Mouse (Mus musculus) gastrocnemius, postnatal 14 days (tissue): ENCODE data around the gene Zfp219. TPM values are rescaled to one million over a fixed set of nuclear protein-coding genes. Genes with fewer than 3 reads are reported as not detected.

Source experiments
- DNase-seq: peaks from one replicate; pipeline ENCODE4 v3.0.0; 2021; ENCODE audit warnings: mixed read lengths
- intact Hi-C: fragments of 180-260 bp; cut with DNase I; formaldehyde crosslinking; loops from one replicate; pipeline ENCODE4 v1.15.1; 2025; ENCODE audit warnings: low total_unique reads
- total RNA-seq, 2 experiments: library from RNA; stranded (reverse); gene quantifications; 2 replicates each; pipeline ENCODE4 v1.2.3; 2021

The Zfp219 gene
- total RNA-seq, 2 experiments from 2014 or later, result 13.3 to 13.4 TPM

- DNase-seq, result no peak
- intact Hi-C loops, result loop anchor here (10.0 kb wide), 1 partner anchor 49 kb away; no protein-coding TSS in a partner anchor
Observed at GRCm38 (mm10) chr14:51983855-51984246, 36.7 kb downstream of the Zfp219 start.

GRCm38 (mm10) chr14:51983251-51983650 lies 37.3 kb downstream of the Zfp219 start:
- no peak for DNase-seq
- intact Hi-C loops, result loop anchor here (10.0 kb wide), 1 partner anchor 48 kb away; no protein-coding TSS in a partner anchor

GRCm38 (mm10) chr14:51979252-51979651 lies 41.3 kb downstream of the Zfp219 start:
- DNase-seq, result no peak
- intact Hi-C loops, result no loop called here

GRCm38 (mm10) chr14:51967400-51967799 lies 53.1 kb downstream of the Zfp219 start:
- intact Hi-C loops, result no loop called here
- DNase-seq, result no peak

- DNase-seq, result no peak
- intact Hi-C loops, result no loop called here
Observed at GRCm38 (mm10) chr14:51960316-51960715, 60.2 kb downstream of the Zfp219 start.

Other genes starting within 250 kb of the Zfp219 start
- gene Ang4, start 247.1 kb downstream of the Zfp219 start, total RNA-seq, result not detected
- not detected for gene AY358078, start 220.7 kb downstream of the Zfp219 start, total RNA-seq
- not detected for gene Ear6, start 167.0 kb downstream of the Zfp219 start, total RNA-seq
- 10 to 100 TPM in 1 of 2 experiments, 1 to 10 TPM in 1; 8.3 to 13.1 TPM for gene Mettl17, start 135.9 kb downstream of the Zfp219 start, total RNA-seq
- under 1 TPM; 0.31 to 0.37 TPM for gene Slc39a2, start 127.8 kb downstream of the Zfp219 start, total RNA-seq
- 1,000 to 10,000 TPM in 1 of 2 experiments, 100 to 1,000 TPM in 1; 964 to 1,110 TPM for gene Ndrg2, start 106.6 kb downstream of the Zfp219 start, total RNA-seq
- under 1 TPM in 1 of 2 experiments, not detected in 1; 0.35 TPM for gene Tppp2, start 102.3 kb downstream of the Zfp219 start, total RNA-seq
- not detected for gene Rnase13, start 98.0 kb downstream of the Zfp219 start, total RNA-seq
- gene Arhgef40, start 36.0 kb downstream of the Zfp219 start, total RNA-seq, result 10 to 100 TPM; 24.2 to 32.0 TPM
- gene Tmem253, start 5.1 kb downstream of the Zfp219 start, total RNA-seq, result under 1 TPM; 0.55 to 0.62 TPM
- not detected for gene Olfr221, start 21.7 kb upstream of the Zfp219 start, total RNA-seq
- 10 to 100 TPM; 76.7 to 88.8 TPM for gene Hnrnpc, start 83.3 kb upstream of the Zfp219 start, total RNA-seq
- under 1 TPM in 1 of 2 experiments, not detected in 1; 0.25 TPM for gene Rpgrip1, start 90.0 kb upstream of the Zfp219 start, total RNA-seq
- gene Supt16, start 176.7 kb upstream of the Zfp219 start, total RNA-seq, result 10 to 100 TPM; 15.7 to 16.1 TPM
- 10 to 100 TPM; 36.5 to 37.7 TPM for gene Chd8, start 237.0 kb upstream of the Zfp219 start, total RNA-seq